Comparison of ENCODE assay signal across 9 mouse cellular contexts in genomic region chr10:7673673-7674072, GRCm38 (mm10). TPM values are rescaled to one million over a fixed set of nuclear protein-coding genes. Genes with fewer than 3 reads are reported as not detected.
DNase-seq lines count a peak whose midpoint lies in the region; ATAC-seq and TF ChIP-seq lines count a peak whose summit lies in the region.
"Had no signal": no experiment of that assay in that cellular context is flagged by ENCODE, and none has a peak within 500 bp of the region (broad histone marks: within the 10 kb centered on the region; RNA-seq: fewer than 3 reads in every experiment).

No protein-coding gene starts in this region.

- no peak for TF ChIP-seq EP300 in lung, postnatal 0 days (IDR thresholded peaks at IDR 0.05)

- TF ChIP-seq CTCF in kidney, adult 2 months (conservative IDR thresholded peaks at IDR 0.05; ENCODE audit: insufficient read depth, insufficient read length, low read depth, low read length), result peak; percentile 24; the same call in 1 of the 2 replicates
- peak; percentile 31; the same call in 1 of the 2 replicates for TF ChIP-seq CTCF in G1E (IDR thresholded peaks at IDR 0.05; ENCODE audit: low read depth, low read length)
- TF ChIP-seq CTCF in lung, postnatal 0 days (IDR thresholded peaks at IDR 0.05), result peak; percentile 67

- H3K36me3 ChIP-seq in kidney, adult 2 months (ENCODE audit: control insufficient read depth, insufficient read depth, low read length), result no peaks in the 10 kb centered on the region; the same call in none of the 2 replicates
- peaks cover 84% of the 10 kb centered on the region for H3K36me3 ChIP-seq in G1E (replicated peaks)
- peaks cover 70% of the 10 kb centered on the region for H3K36me3 ChIP-seq in embryonic facial prominence, embryonic 14.5 days (ENCODE audit: control insufficient read depth, insufficient read depth, low read length)
- H3K36me3 ChIP-seq in lung, postnatal 0 days (ENCODE audit: insufficient read depth, low read length), result no peaks in the 10 kb centered on the region

- no peak overlapping the region for H3K4me2 ChIP-seq in embryonic facial prominence, embryonic 14.5 days (ENCODE audit: low read depth, low read length)
- no peak overlapping the region for H3K4me2 ChIP-seq in lung, postnatal 0 days (replicated peaks; ENCODE audit: low read depth, low read length)
- H3K4me2 ChIP-seq: limb, embryonic 15.5 days had no signal

- H3K9ac ChIP-seq in embryonic facial prominence, embryonic 14.5 days (ENCODE audit: low read depth, low read length), result no peak overlapping the region
- no peak overlapping the region for H3K9ac ChIP-seq in lung, postnatal 0 days (replicated peaks; ENCODE audit: low read depth)
- H3K9ac ChIP-seq: limb, embryonic 15.5 days had no signal

- TF ChIP-seq POLR2A in kidney, adult 2 months (IDR thresholded peaks at IDR 0.05; ENCODE audit: low read depth, low read length), result no peak

- no peaks in the 10 kb centered on the region for H3K9me3 ChIP-seq in G1E (replicated peaks)
- H3K9me3 ChIP-seq in embryonic facial prominence, embryonic 14.5 days (ENCODE audit: control insufficient read depth, low read length), result no peaks in the 10 kb centered on the region
- H3K9me3 ChIP-seq in lung, postnatal 0 days (ENCODE audit: low read length), result no peaks in the 10 kb centered on the region
- H3K9me3 ChIP-seq: limb, embryonic 15.5 days had no signal

- no peaks in the 10 kb centered on the region for H3K4me1 ChIP-seq in kidney, adult 2 months (ENCODE audit: control insufficient read depth, insufficient read depth, low read length)
- peaks cover 23% of the 10 kb centered on the region for H3K4me1 ChIP-seq in G1E (ENCODE audit: insufficient read depth, low read depth, low read length)
- no peaks in the 10 kb centered on the region for H3K4me1 ChIP-seq in embryonic facial prominence, embryonic 14.5 days (ENCODE audit: control insufficient read depth, insufficient read depth, low read length)
- no peaks in the 10 kb centered on the region for H3K4me1 ChIP-seq in lung, postnatal 0 days (ENCODE audit: insufficient read depth, low read depth, low read length)
- H3K4me1 ChIP-seq: limb, embryonic 15.5 days had no signal

- peak; percentile 42 for DNase-seq in kidney, adult 2 months
- no peak for DNase-seq in kidney, adult 11 months
- DNase-seq in G1E (ENCODE audit: low spot score), result no peak
- peak; percentile 19 for DNase-seq in embryonic facial prominence, embryonic 14.5 days (ENCODE audit: low spot score)
- peak; percentile 53 for DNase-seq in lung, postnatal 0 days (ENCODE audit: low spot score)
- peak; percentile 53 for DNase-seq in thymus, postnatal 4 days
- DNase-seq in layer of hippocampus, postnatal 10 days (ENCODE audit: low spot score in 2 of 2), result no peak
- no peak for DNase-seq in frontal cortex, adult 2 months (ENCODE audit: extremely low spot score in 1 of 2, low spot score in 1 of 2)

- 65% methylated on average over 1 of the region's 1 CpGs for WGBS in kidney, adult 2 months
- 79% methylated on average over 1 of the region's 1 CpGs for WGBS in embryonic facial prominence, embryonic 14.5 days
- WGBS in lung, postnatal 0 days, result 78% methylated on average over 1 of the region's 1 CpGs

- no peaks in the 10 kb centered on the region for H3K27me3 ChIP-seq in kidney, adult 2 months (replicated peaks; ENCODE audit: control insufficient read depth, insufficient read depth, low read length)
- no peaks in the 10 kb centered on the region for H3K27me3 ChIP-seq in G1E (ENCODE audit: insufficient read depth, low read length)
- no peaks in the 10 kb centered on the region for H3K27me3 ChIP-seq in embryonic facial prominence, embryonic 14.5 days (replicated peaks; ENCODE audit: control insufficient read depth, insufficient read depth, low read length)
- H3K27me3 ChIP-seq in lung, postnatal 0 days (replicated peaks; ENCODE audit: insufficient read depth, low read length), result no peaks in the 10 kb centered on the region
- H3K27me3 ChIP-seq: limb, embryonic 15.5 days had no signal

- no peak overlapping the region for H3K4me3 ChIP-seq in kidney, adult 2 months (ENCODE audit: insufficient read depth, low read depth, low read length)
- H3K4me3 ChIP-seq in G1E (ENCODE audit: low read depth, low read length), result no peak overlapping the region
- no peak overlapping the region for H3K4me3 ChIP-seq in embryonic facial prominence, embryonic 14.5 days (ENCODE audit: low read depth, low read length)
- H3K4me3 ChIP-seq in lung, postnatal 0 days (ENCODE audit: low read depth, low read length), result no peak overlapping the region
- H3K4me3 ChIP-seq: limb, embryonic 15.5 days had no signal

- peak; percentile 83 for ATAC-seq in G1E (ENCODE audit: extremely low read depth, insufficient number of reproducible peaks, low FRiP score, poor library complexity, severe bottlenecking)
- ATAC-seq in embryonic facial prominence, embryonic 14.5 days (ENCODE audit: low read depth), result no peak
- no peak; the same call in 1 of the 2 replicates for ATAC-seq in lung, postnatal 0 days

- no peak overlapping the region for H3K27ac ChIP-seq in kidney, adult 2 months (ENCODE audit: insufficient read depth, low read depth, low read length)
- no peak overlapping the region for H3K27ac ChIP-seq in embryonic facial prominence, embryonic 14.5 days (replicated peaks; ENCODE audit: low read depth, low read length)
- H3K27ac ChIP-seq in lung, postnatal 0 days (ENCODE audit: low read length), result no peak overlapping the region
- H3K27ac ChIP-seq: limb, embryonic 15.5 days had no signal

RNA-seq across cellular contexts. Expression of gene Nup43, which starts 6.4 kb away (rescaled TPM):
- 7.1 and 7.6 TPM in 2 replicates for polyA plus RNA-seq in kidney, adult 2 months (2012; rRNA removed)
- total RNA-seq in G1E (2014; fragmentation: Nextera tagmentation) (47.8 and 53.4 TPM in 2 replicates), G1E (2017) (37.9 and 40.5 TPM in 2 replicates)
- polyA plus RNA-seq in G1E (2012), result 1.5 and 1.8 TPM in 2 replicates
- 37.0 and 41.8 TPM in 2 replicates for polyA plus RNA-seq in embryonic facial prominence, embryonic 14.5 days (2014; fragmentation: Nextera tagmentation; extraction: Ambion mirVana)
- 10.3 and 10.7 TPM in 2 replicates for polyA plus RNA-seq in lung, postnatal 0 days (2015; fragmentation: Nextera tagmentation; extraction: Ambion mirVana)
- 1 to 10 TPM; 7.2 to 9.2 TPM for total RNA-seq in layer of hippocampus, postnatal 10 days (2021)
- polyA plus RNA-seq in frontal cortex, adult 2 months (2012; rRNA removed), result 6.7 and 7.7 TPM in 2 replicates

RNA-seq across cellular contexts. Expression of gene Pcmt1, which starts 7.3 kb away (rescaled TPM):
- polyA plus RNA-seq in kidney, adult 2 months (2012; rRNA removed), result 34.6 and 38.4 TPM in 2 replicates
- total RNA-seq in G1E (2014; fragmentation: Nextera tagmentation), result 79.0 and 80.5 TPM in 2 replicates
- 109 and 117 TPM in 2 replicates for total RNA-seq in G1E (2017)
- polyA plus RNA-seq in G1E (2012), result 43.0 and 55.8 TPM in 2 replicates
- 126 and 130 TPM in 2 replicates for polyA plus RNA-seq in embryonic facial prominence, embryonic 14.5 days (2014; fragmentation: Nextera tagmentation; extraction: Ambion mirVana)
- 89.6 and 96.9 TPM in 2 replicates for polyA plus RNA-seq in lung, postnatal 0 days (2015; fragmentation: Nextera tagmentation; extraction: Ambion mirVana)
- total RNA-seq in layer of hippocampus, postnatal 10 days (2021), result 100 to 1,000 TPM; 130 to 133 TPM
- 122 and 128 TPM in 2 replicates for polyA plus RNA-seq in frontal cortex, adult 2 months (2012; rRNA removed)

RNA-seq across cellular contexts. Expression of gene Lats1, which starts 7.3 kb away (rescaled TPM):
- 13.8 and 14.5 TPM in 2 replicates for polyA plus RNA-seq in kidney, adult 2 months (2012; rRNA removed)
- total RNA-seq in G1E (2014; fragmentation: Nextera tagmentation) (38.0 and 41.9 TPM in 2 replicates), G1E (2017) (12.8 and 16.2 TPM in 2 replicates)
- polyA plus RNA-seq in G1E (2012), result 4.6 and 4.9 TPM in 2 replicates
- polyA plus RNA-seq in embryonic facial prominence, embryonic 14.5 days (2014; fragmentation: Nextera tagmentation; extraction: Ambion mirVana), result 12.2 and 12.6 TPM in 2 replicates
- polyA plus RNA-seq in lung, postnatal 0 days (2015; fragmentation: Nextera tagmentation; extraction: Ambion mirVana), result 4.8 and 5.7 TPM in 2 replicates
- 10 to 100 TPM; 50.7 to 54.9 TPM for total RNA-seq in layer of hippocampus, postnatal 10 days (2021)
- polyA plus RNA-seq in frontal cortex, adult 2 months (2012; rRNA removed), result 18.0 and 19.2 TPM in 2 replicates

RNA-seq across cellular contexts. Expression of gene Katna1, which starts 52.1 kb away (rescaled TPM):
- 3.1 and 4.1 TPM in 2 replicates for polyA plus RNA-seq in kidney, adult 2 months (2012; rRNA removed)
- total RNA-seq in G1E (2014; fragmentation: Nextera tagmentation) (33.7 and 45.1 TPM in 2 replicates), G1E (2017) (55.6 and 57.0 TPM in 2 replicates)
- 1.6 and 2.7 TPM in 2 replicates for polyA plus RNA-seq in G1E (2012)
- 48.0 and 51.8 TPM in 2 replicates for polyA plus RNA-seq in embryonic facial prominence, embryonic 14.5 days (2014; fragmentation: Nextera tagmentation; extraction: Ambion mirVana)
- polyA plus RNA-seq in lung, postnatal 0 days (2015; fragmentation: Nextera tagmentation; extraction: Ambion mirVana), result 30.6 and 33.6 TPM in 2 replicates
- total RNA-seq in layer of hippocampus, postnatal 10 days (2021), result 10 to 100 TPM; 14.9 to 15.1 TPM
- 13.6 and 13.8 TPM in 2 replicates for polyA plus RNA-seq in frontal cortex, adult 2 months (2012; rRNA removed)

Comparison
In these comparisons a context has a peak if more than half of its experiments do, and no peak if none do; other contexts are left out.
1. DNase-seq: peak in kidney, adult 2 months (single experiment), embryonic facial prominence, embryonic 14.5 days (single experiment), lung, postnatal 0 days (single experiment) and thymus, postnatal 4 days (single experiment); none in kidney, adult 11 months (single experiment), G1E (single experiment), layer of hippocampus, postnatal 10 days (0 of 2) and frontal cortex, adult 2 months (0 of 2).
2. Peak in every context shown above with its lines, with median percentiles within 50 percentile points of each other: CTCF ChIP-seq.